9 mouse cellular contexts compared by ENCODE assay signal in the genomic region with DNA sequence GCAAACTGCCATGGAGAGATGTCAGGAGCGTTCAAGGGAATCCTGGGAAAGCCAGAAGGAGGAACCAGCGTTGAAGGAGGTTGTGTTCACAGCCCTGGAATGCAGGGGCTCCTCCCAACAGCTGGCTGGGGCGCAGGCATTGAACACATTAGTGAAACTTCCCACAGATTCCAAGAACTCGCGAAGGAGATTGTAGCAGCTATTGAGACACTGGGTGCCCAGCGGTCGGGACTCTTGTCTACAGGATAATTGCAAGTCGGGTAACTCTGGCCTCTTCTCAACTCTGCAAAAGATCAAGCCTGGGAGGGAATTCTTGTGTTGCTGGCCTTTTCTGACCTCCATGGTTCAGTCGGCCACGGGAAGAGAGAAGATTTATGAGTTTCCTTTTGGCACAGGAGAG.
DNase-seq lines count a peak whose midpoint lies in the region; ATAC-seq and TF ChIP-seq lines count a peak whose summit lies in the region.
"Had no signal": no experiment of that assay in that cellular context is flagged by ENCODE, and none has a peak within 500 bp of the region (broad histone marks: within the 10 kb centered on the region; RNA-seq: fewer than 3 reads in every experiment).

No protein-coding gene starts in this region.

- no peaks in the 10 kb centered on the region for H3K27me3 ChIP-seq in midbrain, postnatal 0 days (ENCODE audit: insufficient read depth, low read length)
- H3K27me3 ChIP-seq in forebrain, embryonic 15.5 days, result no peaks in the 10 kb centered on the region
- H3K27me3 ChIP-seq in liver, embryonic 12.5 days (replicated peaks), result no peaks in the 10 kb centered on the region

- H3K9me3 ChIP-seq in midbrain, postnatal 0 days (ENCODE audit: low read length), result no peaks in the 10 kb centered on the region
- H3K9me3 ChIP-seq in forebrain, embryonic 15.5 days, result no peaks in the 10 kb centered on the region
- no peaks in the 10 kb centered on the region for H3K9me3 ChIP-seq in liver, embryonic 12.5 days (replicated peaks)

- H3K9ac ChIP-seq in midbrain, postnatal 0 days (replicated peaks; ENCODE audit: low read length, poor library complexity, severe bottlenecking), result no peak overlapping the region
- no peak overlapping the region for H3K9ac ChIP-seq in forebrain, embryonic 15.5 days (replicated peaks)
- no peak overlapping the region for H3K9ac ChIP-seq in liver, embryonic 12.5 days

- 55% methylated on average over 10 of the region's 10 CpGs for WGBS in midbrain, postnatal 0 days
- WGBS in forebrain, embryonic 15.5 days, result 59% methylated on average over 10 of the region's 10 CpGs
- WGBS in liver, embryonic 12.5 days (ENCODE audit: insufficient replicate concordance), result 47% methylated on average over 10 of the region's 10 CpGs

- peak; percentile 17 for DNase-seq in adrenal gland, postnatal 10 days
- no peak for DNase-seq in adrenal gland, adult 8-10 months
- DNase-seq in gonadal fat pad, adult 2 months (ENCODE audit: low read depth), result peak; percentile 33
- peak; percentile 47 to 48 for DNase-seq in kidney, postnatal 36 days
- DNase-seq in ovary, postnatal 14 days (ENCODE audit: low spot score), result peak; percentile 24
- no peak for DNase-seq in midbrain, postnatal 0 days (ENCODE audit: low spot score)

- H3K4me3 ChIP-seq in midbrain, postnatal 0 days (ENCODE audit: low read depth, low read length), result no peak overlapping the region
- no peak overlapping the region for H3K4me3 ChIP-seq in forebrain, embryonic 15.5 days
- H3K4me3 ChIP-seq in liver, embryonic 12.5 days, result no peak overlapping the region

- ATAC-seq in midbrain, postnatal 0 days (ENCODE audit: low FRiP score), result no peak
- no peak for ATAC-seq in forebrain, embryonic 15.5 days (replicated peaks)
- no peak for ATAC-seq in liver, embryonic 12.5 days

- H3K4me1 ChIP-seq in midbrain, postnatal 0 days (ENCODE audit: insufficient read depth, low read length), result no peaks in the 10 kb centered on the region
- no peaks in the 10 kb centered on the region for H3K4me1 ChIP-seq in forebrain, embryonic 15.5 days
- H3K4me1 ChIP-seq in liver, embryonic 12.5 days, result no peaks in the 10 kb centered on the region

- no peaks in the 10 kb centered on the region for H3K36me3 ChIP-seq in midbrain, postnatal 0 days (ENCODE audit: insufficient read depth, low read length)
- H3K36me3 ChIP-seq in forebrain, embryonic 15.5 days, result no peaks in the 10 kb centered on the region
- H3K36me3 ChIP-seq in liver, embryonic 12.5 days, result no peaks in the 10 kb centered on the region

- H3K4me2 ChIP-seq in midbrain, postnatal 0 days (ENCODE audit: low read depth, low read length, poor library complexity, severe bottlenecking), result no peak overlapping the region
- H3K4me2 ChIP-seq in forebrain, embryonic 15.5 days (replicated peaks), result no peak overlapping the region
- no peak overlapping the region for H3K4me2 ChIP-seq in liver, embryonic 12.5 days

- no peak for TF ChIP-seq CTCF in midbrain, postnatal 0 days (IDR thresholded peaks at IDR 0.05)

- no peak overlapping the region for H3K27ac ChIP-seq in midbrain, postnatal 0 days (ENCODE audit: low read depth, low read length)
- no peak overlapping the region for H3K27ac ChIP-seq in forebrain, embryonic 15.5 days (replicated peaks)
- H3K27ac ChIP-seq in liver, embryonic 12.5 days, result no peak overlapping the region
- H3K27ac ChIP-seq: macrophage had no signal

Comparison
In these comparisons a context has a peak if more than half of its experiments do, and no peak if none do; other contexts are left out.
1. DNase-seq: peak in adrenal gland, postnatal 10 days (single experiment), gonadal fat pad, adult 2 months (single experiment), kidney, postnatal 36 days (2 of 2) and ovary, postnatal 14 days (single experiment); none in adrenal gland, adult 8-10 months (single experiment) and midbrain, postnatal 0 days (single experiment).